Mouse (Mus musculus): ENCODE data around the gene Ube2g2. TPM values are rescaled to one million over a fixed set of nuclear protein-coding genes. Genes with fewer than 3 reads are reported as not detected.

Gene Ube2g2
- polyA plus RNA-seq, 1 experiment = not detected

DNA sequence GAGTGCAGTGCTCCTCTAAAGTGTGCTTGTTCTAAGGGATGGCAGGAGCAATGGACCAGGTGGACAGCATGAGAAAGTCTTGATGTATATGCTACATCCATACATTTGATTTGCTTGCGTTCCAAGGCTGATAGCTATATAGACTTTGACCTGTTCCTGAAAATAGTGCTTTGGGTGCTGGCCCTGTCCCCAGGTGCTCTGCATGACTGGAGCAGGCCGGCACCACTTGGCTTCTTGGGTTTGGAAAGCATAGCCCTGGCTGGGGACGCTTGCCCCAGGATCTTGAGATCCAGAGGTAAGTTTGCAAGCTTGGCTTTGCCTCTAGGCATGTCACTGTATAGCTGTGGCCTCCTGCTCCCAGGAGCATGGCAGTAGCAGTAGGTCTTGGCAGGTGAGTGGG, 35.4 kb upstream of the Ube2g2 start:
- 84% methylated on average over 3 of the region's 3 CpGs for WGBS

DNA sequence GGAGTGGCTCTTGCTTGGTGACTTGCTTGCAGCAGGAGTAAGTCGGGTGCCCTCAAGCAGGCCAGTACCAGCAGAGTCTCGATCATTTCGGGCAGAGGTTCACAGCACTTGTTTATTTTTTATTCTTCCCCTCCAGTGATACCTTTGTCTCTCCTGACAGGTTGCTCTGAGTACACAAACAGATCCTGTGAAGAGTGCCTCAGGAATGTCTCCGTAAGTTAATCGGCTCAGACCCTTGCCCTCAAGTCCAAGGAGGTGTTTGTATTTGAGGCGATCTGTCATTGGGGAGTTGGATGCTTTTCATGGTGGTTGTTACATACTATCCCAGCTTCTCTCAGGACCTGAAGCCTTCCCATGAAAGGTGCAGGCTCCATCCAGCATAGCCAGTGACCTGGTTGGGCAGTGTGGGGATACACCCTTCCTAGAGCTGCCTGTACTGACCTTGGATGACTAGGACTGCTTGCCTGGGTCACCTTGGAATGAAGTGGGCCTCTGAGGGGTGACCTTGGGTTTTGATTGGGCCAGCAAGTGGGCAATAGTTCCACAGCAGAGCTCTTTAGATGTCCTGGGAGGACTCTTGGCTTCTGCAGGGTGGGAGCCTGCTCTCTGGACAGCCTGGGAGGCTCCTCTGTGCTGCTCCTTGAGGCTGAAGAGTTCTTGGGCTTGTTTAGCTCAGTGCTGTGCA, 34.8 kb upstream of the Ube2g2 start:
- no peak overlapping the region for H3K4me3 ChIP-seq (ENCODE audit: insufficient read depth, low read depth, low read length)
- H3K4me1 ChIP-seq (ENCODE audit: control insufficient read depth, insufficient read depth, low read length) = peaks cover 55% of the 10 kb centered on the region
- TF ChIP-seq CTCF (IDR thresholded peaks at IDR 0.05; ENCODE audit: insufficient read depth, low read depth, low read length) (no peak), POLR2A (IDR thresholded peaks at IDR 0.05; ENCODE audit: insufficient read depth, low read depth, low read length) (no peak)
- H3K27ac ChIP-seq (ENCODE audit: insufficient read depth, low read depth, low read length) = peak overlapping the region; percentile 48
- 88% methylated on average over 6 of the region's 6 CpGs for WGBS

More for the DNA sequence above, 35.4 kb upstream of the Ube2g2 start:
- no peak overlapping the region for H3K4me3 ChIP-seq (ENCODE audit: insufficient read depth, low read depth, low read length)
- TF ChIP-seq CTCF (IDR thresholded peaks at IDR 0.05; ENCODE audit: insufficient read depth, low read depth, low read length) = no peak
- no peak for TF ChIP-seq POLR2A (IDR thresholded peaks at IDR 0.05; ENCODE audit: insufficient read depth, low read depth, low read length)
- 0 out of 2 replicates have a peak overlapping the region, but pooled peaks have one; percentile 48 for H3K27ac ChIP-seq (ENCODE audit: insufficient read depth, low read depth, low read length)
- H3K4me1 ChIP-seq (ENCODE audit: control insufficient read depth, insufficient read depth, low read length) = peaks cover 53% of the 10 kb centered on the region

DNA sequence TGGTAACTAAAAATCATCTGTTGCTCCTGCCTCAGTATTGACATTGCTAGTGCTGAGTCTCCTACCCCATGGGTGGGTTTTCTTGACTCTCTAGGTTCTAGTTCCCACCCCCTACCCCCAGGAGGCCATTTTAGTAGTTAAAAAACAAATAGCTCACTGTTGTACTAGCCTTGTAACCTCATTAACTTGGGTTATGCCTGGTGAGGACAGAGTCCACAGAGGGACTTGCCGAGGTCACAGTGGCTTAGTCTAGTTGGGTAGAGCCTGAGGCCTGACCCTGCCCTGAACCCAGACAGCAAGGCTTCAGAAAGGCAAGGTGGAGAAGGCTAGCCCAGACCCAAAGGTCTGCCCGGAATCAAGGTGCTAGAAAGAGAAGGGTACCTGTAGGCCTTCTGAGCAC, 34.0 kb upstream of the Ube2g2 start:
- Histone ChIP-seq H3K4me1 (ENCODE audit: control insufficient read depth, insufficient read depth, low read length) (peaks cover 56% of the 10 kb centered on the region), H3K27ac (ENCODE audit: insufficient read depth, low read depth, low read length) (peak overlapping the region; percentile 48; the same call in 1 of the 2 replicates), H3K4me3 (ENCODE audit: insufficient read depth, low read depth, low read length) (no peak overlapping the region)
- WGBS = 82% methylated on average over 2 of the region's 2 CpGs
- TF ChIP-seq POLR2A (IDR thresholded peaks at IDR 0.05; ENCODE audit: insufficient read depth, low read depth, low read length) (no peak), CTCF (IDR thresholded peaks at IDR 0.05; ENCODE audit: insufficient read depth, low read depth, low read length) (no peak)

DNA sequence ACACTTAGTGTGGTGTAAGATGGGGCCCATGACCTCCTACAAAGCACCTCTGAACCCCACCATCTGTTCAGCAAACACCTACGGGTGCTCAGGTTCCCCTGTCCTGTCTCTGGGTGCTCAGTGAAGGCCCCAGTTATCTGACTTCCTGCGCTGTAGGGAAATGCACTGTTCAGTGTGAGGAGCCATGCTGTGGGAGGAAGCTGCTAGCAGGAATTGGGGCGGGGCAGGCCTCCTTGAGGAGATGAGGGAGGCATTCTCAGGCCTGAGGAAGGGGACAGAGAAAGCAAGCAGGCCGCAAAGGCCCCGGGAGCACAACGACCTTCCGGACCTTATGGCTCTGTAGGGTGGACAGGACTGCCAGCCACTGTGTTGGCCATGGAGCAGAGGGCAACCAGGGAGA, 33.0 kb upstream of the Ube2g2 start:
- TF ChIP-seq POLR2A (IDR thresholded peaks at IDR 0.05; ENCODE audit: insufficient read depth, low read depth, low read length) (no peak), CTCF (IDR thresholded peaks at IDR 0.05; ENCODE audit: insufficient read depth, low read depth, low read length) (no peak)
- Histone ChIP-seq H3K4me3 (ENCODE audit: insufficient read depth, low read depth, low read length) (no peak overlapping the region), H3K27ac (ENCODE audit: insufficient read depth, low read depth, low read length) (peak overlapping the region; percentile 87; the same call in 1 of the 2 replicates), H3K4me1 (ENCODE audit: control insufficient read depth, insufficient read depth, low read length) (peaks cover 60% of the 10 kb centered on the region)
- WGBS = 71% methylated on average over 7 of the region's 7 CpGs

DNA sequence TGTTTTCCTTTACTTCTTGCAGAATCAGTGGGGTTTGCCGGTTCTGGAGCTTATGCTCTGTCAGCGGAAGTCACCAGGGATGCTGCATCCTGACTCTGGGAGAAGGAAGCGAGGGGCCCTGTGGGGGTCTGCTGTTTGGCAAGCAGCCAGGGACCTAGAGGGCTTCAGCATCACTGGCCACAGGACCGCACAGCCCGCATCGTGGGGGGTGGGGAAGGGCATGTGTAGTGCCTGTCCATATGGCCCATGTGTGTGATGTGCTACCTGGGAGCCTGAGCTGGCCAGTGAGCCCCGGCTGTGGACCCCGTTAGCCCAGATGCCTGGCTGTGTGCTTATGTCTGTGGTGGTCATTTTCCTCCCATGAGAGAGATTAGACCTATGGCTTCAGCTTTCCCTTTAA, 32.3 kb upstream of the Ube2g2 start:
- TF ChIP-seq POLR2A (IDR thresholded peaks at IDR 0.05; ENCODE audit: insufficient read depth, low read depth, low read length) = no peak
- no peak for TF ChIP-seq CTCF (IDR thresholded peaks at IDR 0.05; ENCODE audit: insufficient read depth, low read depth, low read length)
- no peak overlapping the region for H3K4me3 ChIP-seq (ENCODE audit: insufficient read depth, low read depth, low read length)
- WGBS = 65% methylated on average over 8 of the region's 8 CpGs
- peak overlapping the region; percentile 87 for H3K27ac ChIP-seq (ENCODE audit: insufficient read depth, low read depth, low read length)
- H3K4me1 ChIP-seq (ENCODE audit: control insufficient read depth, insufficient read depth, low read length) = peaks cover 60% of the 10 kb centered on the region

DNA sequence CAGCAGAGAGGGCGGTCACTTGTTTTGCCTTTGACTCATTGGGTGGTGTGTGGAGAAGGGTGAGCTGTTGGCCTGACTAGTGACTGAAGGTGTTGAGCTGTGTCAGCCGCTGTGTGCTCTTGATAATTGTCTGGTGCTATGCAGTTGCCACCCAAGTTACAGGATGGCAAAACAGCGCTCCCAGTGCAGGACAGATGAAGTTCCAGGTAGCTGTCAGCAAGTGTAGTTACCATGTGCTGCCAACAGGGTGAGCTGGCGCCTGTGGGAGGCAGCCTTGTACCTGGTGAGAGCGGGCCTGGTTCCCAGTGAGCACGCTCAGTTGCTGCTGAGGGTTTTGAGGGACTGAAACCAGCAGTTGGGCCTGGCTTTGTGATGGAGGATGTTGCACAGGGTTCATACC, 31.3 kb upstream of the Ube2g2 start:
- H3K27ac ChIP-seq (ENCODE audit: insufficient read depth, low read depth, low read length) = peak overlapping the region; percentile 87
- 28% methylated on average over 6 of the region's 6 CpGs for WGBS
- no peak for TF ChIP-seq POLR2A (IDR thresholded peaks at IDR 0.05; ENCODE audit: insufficient read depth, low read depth, low read length)
- peak; percentile 52; the same call in 1 of the 2 replicates for TF ChIP-seq CTCF (IDR thresholded peaks at IDR 0.05; ENCODE audit: insufficient read depth, low read depth, low read length)
- H3K4me1 ChIP-seq (ENCODE audit: control insufficient read depth, insufficient read depth, low read length) = peaks cover 63% of the 10 kb centered on the region
- H3K4me3 ChIP-seq (ENCODE audit: insufficient read depth, low read depth, low read length) = no peak overlapping the region

DNA sequence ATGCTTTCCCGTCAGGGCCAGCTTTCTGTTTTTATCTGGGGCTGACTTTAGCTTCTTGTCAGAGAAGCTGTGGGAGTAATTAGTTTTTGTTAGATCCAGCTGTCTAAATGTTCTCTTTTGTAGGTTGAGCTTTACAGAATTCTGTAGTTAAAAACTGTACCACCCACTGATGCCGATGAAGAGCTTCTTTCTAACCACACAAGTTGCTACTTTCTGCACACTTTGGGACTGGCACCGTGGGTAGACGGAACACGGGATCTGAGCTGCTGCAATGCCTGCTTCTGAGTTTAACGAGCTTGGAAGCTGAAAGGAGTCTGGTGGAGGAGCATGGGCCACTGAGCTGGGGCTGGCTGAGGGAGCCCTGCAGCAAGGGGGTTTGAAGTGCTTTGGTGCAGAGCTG, 30.5 kb upstream of the Ube2g2 start:
- H3K4me1 ChIP-seq (ENCODE audit: control insufficient read depth, insufficient read depth, low read length) = peaks cover 64% of the 10 kb centered on the region
- peak overlapping the region; percentile 87 for H3K27ac ChIP-seq (ENCODE audit: insufficient read depth, low read depth, low read length)
- TF ChIP-seq CTCF (IDR thresholded peaks at IDR 0.05; ENCODE audit: insufficient read depth, low read depth, low read length) (no peak), POLR2A (IDR thresholded peaks at IDR 0.05; ENCODE audit: insufficient read depth, low read depth, low read length) (no peak)
- 17% methylated on average over 6 of the region's 6 CpGs for WGBS
- no peak overlapping the region for H3K4me3 ChIP-seq (ENCODE audit: insufficient read depth, low read depth, low read length)

DNA sequence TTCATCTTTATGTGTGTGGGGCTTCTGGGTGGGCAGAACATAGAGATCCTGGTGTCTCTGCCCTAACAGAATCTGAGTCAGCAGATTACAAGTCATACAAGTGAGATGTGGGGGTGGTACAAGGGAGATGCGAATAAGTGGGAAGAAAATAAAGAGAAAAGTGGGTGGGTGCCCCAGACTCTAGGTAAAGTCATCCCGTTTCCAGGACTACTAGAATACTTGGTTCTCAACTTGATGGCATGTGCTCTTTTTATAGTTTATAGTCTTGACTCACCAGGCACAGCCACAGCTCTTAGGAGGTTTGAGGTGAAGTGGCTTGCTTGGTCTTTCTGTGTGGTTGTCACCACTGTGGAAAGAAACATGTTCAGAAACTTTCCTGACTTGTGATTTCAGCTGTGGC, 26.0 kb upstream of the Ube2g2 start:
- WGBS = 46% methylated on average over 2 of the region's 2 CpGs
- Histone ChIP-seq H3K27ac (ENCODE audit: insufficient read depth, low read depth, low read length) (no peak overlapping the region; the same call in 1 of the 2 replicates), H3K4me3 (ENCODE audit: insufficient read depth, low read depth, low read length) (no peak overlapping the region), H3K4me1 (ENCODE audit: control insufficient read depth, insufficient read depth, low read length) (peaks cover 32% of the 10 kb centered on the region)
- no peak for TF ChIP-seq POLR2A (IDR thresholded peaks at IDR 0.05; ENCODE audit: insufficient read depth, low read depth, low read length)
- no peak for TF ChIP-seq CTCF (IDR thresholded peaks at IDR 0.05; ENCODE audit: insufficient read depth, low read depth, low read length)

DNA sequence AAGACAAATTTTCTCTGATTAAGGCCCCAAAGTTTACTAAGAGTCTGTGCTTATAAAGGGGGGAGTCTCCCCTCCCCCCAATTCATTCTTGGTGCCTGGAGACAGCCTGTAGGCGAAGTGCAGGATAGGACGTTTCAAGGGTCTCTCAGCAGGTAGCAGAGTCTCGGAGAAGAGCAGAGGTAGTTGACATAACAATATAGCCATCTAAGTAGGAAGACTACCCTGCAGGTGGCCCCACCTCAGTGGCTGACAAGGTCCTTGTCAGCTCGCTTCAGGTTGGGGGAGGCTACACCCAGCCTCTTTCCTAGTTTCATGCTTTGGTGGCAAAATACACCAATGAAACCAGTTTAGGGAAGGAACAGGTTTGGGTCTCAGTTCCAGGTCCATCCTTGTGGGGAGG, 19.1 kb upstream of the Ube2g2 start:
- TF ChIP-seq POLR2A (IDR thresholded peaks at IDR 0.05; ENCODE audit: insufficient read depth, low read depth, low read length) (no peak), CTCF (IDR thresholded peaks at IDR 0.05; ENCODE audit: insufficient read depth, low read depth, low read length) (no peak)
- no peak overlapping the region for H3K27ac ChIP-seq (ENCODE audit: insufficient read depth, low read depth, low read length)
- peaks cover 18% of the 10 kb centered on the region for H3K4me1 ChIP-seq (ENCODE audit: control insufficient read depth, insufficient read depth, low read length)
- no peak overlapping the region for H3K4me3 ChIP-seq (ENCODE audit: insufficient read depth, low read depth, low read length)
- whole genome bisulfite sequencing = 65% methylated on average over 4 of the region's 4 CpGs
